Mouse (Mus musculus) gonadal fat pad, adult 2 months (tissue): ENCODE measurements around the gene Gal3st4. TPM values are rescaled to one million over a fixed set of nuclear protein-coding genes. Genes with fewer than 3 reads are reported as not detected.

ENCODE experiments used
- DNase-seq: peaks from one replicate; pipeline ENCODE4 v3.0.0-alpha.2; 2012; ENCODE audit warnings: low read depth
- polyA plus RNA-seq: library from polyadenylated mRNA; depleted of rRNA; stranded (reverse); fragments of >200 nt; gene quantifications from 2 replicates; pipeline ENCODE4 v1.2.3, GENCODE M21; 2012; rRNA removed

The Gal3st4 gene
- 29.7 and 43.1 TPM in 2 replicates for polyA plus RNA-seq

DNA sequence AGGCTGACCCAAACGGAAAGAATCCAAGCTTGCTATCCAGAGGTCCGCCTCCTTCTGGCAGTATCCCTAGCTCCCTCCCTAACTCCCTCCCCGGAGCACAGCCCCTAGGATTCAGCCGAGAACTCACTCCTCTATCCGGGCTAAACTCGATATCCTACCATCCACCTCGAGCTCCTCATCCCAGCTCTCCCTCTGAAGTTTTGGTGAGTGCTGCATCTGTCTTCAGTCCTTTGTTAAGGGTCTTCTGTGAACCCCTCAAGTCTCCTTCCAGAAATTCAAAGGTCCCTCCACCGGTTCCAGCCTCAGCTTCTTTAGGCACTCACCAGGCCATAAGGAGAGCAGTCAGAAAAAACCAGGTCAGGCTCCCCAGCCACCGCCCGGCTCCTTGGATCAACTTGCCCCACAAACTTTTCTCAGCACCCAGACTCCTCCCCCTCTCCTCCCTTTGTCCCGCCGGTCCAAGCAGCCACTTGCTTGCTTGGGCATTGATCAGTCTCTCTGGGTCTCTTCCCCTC, at the start of gene Gal3st4:
Gal3st4 (minus strand) TSS at position 432 of the 515 bp plus-strand sequence.
- DNase-seq: no peak

DNA sequence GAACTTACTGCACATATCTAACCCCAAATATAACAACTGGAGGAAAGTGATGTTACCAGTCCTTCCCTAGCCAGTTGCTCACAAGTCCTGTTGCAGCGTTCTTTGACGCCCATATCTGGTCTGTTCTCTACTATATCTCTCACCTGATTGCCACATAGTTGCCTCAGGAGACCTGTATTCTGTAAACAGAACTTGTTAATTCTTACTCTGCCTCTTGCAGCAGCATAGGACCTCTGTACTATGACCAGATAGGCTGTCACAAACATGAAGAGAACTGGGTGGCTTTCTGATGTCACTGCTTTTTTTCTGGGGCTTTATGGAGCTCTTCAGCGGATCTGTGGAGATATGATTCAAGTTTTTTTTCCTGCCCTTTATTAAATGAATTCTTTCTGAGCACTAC, 40.2 kb upstream of the Gal3st4 start:
- no peak for DNase-seq

DNA sequence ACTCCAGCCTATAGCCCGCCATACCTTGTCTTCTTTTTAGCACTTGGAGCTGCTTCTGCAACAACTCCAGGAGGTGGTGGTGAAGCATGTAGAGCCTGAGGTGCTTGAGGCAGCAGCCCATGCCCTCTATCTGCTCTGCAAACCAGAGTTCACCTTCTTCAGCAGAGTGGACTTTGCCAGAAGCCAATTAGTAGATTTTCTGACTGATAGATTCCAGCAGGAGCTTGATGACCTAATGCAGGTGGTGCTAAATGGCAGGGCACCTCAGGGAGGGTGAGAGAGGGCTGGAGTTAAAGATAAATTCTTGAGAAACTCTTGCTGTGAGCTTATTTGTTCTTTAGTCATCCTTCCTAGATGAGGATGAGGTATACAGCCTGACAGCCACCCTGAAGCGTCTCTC, 27.0 kb upstream of the Gal3st4 start:
- no peak for DNase-seq

DNA sequence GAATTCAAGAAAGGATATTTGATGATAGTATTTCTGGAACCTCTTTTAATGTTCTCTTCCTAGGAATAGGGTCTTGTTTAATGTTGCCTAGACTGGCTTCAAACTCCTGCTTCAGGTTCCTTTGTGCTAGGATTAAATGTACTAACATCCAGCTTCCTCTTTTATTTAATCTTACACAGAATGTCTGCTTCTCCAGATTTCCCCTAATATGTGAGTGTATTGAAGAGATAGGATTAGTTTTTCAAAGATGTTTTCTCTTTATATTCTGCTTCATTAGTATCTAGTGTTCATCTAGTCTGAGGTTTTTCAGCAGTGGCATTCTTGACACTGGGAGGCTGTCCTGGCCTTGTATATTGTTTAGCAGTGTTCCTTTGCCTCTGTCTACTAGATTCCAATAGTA, 21.5 kb upstream of the Gal3st4 start:
- DNase-seq: no peak

DNA sequence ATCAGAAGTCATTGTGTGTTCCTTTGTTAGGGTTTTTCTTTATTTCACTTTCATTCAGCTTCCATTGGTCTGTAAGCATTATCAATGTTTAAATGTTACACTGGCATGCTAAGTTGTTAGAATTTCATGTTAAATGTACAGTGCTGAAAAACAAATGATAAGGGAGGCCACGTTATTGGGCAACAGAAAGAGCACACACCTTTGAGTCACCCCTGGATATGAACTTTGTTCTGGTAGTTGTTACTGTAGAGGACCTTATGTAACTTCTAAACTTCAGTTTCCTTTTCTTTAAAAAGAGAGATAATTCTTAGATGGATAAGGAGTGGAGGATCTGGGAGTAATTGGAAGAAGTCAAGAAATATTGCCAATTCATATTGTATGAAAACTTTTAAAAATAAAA, 19.0 kb upstream of the Gal3st4 start:
- no peak for DNase-seq

DNA sequence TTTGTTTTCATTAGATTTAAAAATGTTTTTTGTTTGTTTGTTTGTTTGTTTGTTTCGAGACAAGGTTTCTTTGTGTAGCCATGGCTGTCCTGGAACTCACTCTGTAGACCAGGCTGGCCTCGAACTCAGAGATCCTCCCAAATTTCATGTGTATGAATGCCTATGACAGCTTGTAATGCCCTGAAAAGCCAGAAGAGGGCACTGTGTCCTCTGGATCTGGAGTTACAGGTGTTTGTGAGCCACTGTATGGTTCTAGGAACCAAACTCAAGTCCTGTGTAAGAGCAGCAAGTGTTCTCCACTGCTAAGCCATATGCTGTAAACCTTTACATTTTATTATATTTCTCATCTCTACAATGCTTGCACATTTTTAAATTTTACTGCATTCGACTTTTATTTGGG, 15.2 kb upstream of the Gal3st4 start:
- DNase-seq: no peak

DNA sequence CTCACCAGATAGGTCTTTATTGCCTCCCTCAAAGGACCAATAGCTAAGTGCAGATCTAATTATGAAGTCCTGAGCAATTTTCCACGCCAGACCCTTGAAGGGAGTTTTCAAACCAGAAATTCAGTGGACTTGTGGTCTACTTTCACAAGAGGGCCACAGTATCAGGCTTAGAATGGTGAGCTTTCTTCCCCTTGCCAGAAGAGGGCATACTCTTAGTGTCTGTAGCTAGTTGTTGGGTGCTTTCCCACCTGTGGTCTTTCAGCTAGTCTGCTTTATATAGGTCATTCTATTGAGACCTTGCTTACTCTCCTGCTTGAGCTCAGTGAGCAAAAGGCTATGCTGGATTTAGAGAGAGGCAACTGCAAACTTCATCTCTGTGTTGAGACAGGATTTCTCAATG, 10.9 kb upstream of the Gal3st4 start:
- no peak for DNase-seq

DNA sequence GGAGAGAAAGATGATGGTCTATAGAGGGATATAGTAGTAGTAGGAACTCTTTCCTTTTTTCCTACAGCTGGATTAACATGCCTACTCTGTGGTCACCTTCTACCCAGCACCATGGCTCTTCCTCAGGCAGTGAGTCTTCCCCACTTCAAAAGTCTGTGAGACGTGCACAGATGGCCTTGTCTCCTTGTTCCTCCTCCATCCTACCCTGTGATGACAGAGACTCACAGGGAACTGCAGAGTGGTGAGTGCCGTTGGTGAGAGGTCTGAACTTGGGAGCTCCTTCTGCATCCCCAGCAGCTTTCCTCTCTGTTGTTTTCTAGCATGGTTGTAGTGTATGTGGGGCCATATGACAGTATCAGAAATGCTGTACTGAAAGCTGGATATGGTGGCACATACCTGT, 9.2 kb upstream of the Gal3st4 start:
- no peak for DNase-seq

DNA sequence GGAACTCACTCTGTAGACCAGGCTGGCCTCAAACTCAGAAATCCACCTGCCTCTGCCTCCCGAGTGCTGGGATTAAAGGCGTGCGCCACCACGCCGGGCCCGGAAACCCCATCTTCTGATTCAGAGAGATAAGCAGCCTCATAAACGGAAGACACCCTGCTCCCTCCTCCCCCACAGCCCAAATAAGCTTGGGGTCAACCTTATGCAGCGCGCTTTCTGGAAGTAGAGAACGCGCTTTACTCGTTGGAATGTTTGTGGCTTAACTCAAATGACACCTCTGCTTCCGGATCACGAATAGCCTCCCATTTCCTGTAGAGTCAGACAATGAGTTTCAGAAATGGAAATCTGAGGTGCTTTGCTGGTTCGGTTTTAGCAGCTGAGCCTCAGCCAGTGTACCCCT, 8.2 kb upstream of the Gal3st4 start:
- no peak for DNase-seq

DNA sequence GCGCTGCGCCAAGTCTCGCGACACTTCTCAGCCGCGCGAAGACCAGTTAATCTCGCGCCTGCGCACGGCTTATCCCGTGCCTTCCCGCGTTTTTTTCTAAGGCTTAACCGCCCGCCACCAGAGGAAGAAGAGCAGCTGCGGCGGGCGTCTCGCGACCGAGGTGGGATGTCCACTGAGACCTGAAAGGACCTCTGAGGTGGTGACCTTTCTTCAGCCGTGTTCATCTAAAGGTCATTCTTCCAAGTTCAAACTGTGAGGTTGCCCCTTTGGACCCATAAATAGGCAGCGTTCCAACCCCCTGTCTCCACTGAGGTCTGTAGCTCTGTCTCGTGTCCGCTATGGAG, 7.8 kb upstream of the Gal3st4 start:
- no peak for DNase-seq

DNA sequence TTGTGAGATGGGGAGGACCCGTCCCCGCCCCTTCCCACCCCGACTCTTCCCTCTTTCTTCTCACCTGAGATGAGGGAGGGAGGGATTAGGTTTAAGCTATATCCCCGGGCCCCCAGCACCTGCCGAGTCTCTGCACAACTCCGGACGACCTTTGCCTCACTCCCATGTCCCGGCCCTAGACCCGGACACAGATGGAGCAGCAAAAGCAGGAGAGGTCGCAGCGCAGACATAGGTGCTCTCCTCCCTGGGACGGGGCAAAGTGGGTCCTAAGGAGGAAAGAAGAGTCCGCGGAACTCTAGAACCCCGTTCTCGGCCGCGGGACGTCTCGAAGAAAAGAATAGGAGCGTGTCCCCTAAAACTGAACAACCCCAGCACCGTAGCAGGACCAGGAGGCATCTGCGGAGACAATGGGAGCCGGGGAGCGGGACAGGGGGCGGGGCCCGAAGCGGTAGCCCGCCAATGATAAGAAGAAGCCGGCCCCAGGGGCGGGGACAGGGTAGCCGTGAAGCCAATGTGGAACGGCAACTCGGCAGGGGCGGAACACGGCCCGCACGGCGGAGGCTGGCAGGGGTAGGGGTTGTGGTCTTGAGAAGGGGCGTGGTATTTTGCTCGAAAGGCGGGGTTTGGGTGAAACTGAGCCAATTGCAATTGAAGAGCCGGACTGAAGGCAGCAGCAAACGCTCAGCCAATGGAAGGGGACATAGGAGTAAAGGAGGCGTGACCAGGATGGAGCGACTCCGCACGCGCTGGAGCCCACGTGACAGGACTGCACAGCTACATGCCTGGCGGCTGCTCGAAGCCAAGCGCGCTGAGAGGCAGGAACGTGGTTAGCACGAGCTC, 7.2 kb upstream of the Gal3st4 start, which contains the start of the genes Gm43720, Gpc2 and Stag3:
Gm43720 (minus strand) TSS at position 374 of the 840 bp plus-strand sequence.
Gpc2 (minus strand) TSS at position 421 of the 840 bp plus-strand sequence.
Stag3 (plus strand) TSS at position 656 of the 840 bp plus-strand sequence.
- DNase-seq: peak; percentile 70

DNA sequence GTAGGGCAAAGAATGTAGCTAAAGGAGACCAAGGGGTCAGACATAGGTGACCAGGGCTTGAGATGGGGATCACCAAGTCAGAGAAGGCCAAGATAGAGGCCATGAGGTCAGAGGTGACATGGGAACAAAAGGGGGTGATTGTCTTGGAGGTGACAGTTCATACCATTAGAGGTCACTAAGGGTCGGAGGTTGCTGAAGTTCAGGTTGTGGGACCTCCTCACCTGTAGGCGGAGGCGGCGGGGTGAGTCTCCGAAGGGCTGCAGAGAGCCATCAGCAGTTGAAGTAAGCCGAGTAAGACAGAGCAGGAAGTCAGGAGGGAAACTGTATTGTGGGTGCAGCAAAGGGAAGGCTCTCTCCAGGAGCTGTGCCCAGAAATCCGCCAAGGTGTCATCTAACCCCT, 5.4 kb upstream of the Gal3st4 start:
- no peak for DNase-seq

DNA sequence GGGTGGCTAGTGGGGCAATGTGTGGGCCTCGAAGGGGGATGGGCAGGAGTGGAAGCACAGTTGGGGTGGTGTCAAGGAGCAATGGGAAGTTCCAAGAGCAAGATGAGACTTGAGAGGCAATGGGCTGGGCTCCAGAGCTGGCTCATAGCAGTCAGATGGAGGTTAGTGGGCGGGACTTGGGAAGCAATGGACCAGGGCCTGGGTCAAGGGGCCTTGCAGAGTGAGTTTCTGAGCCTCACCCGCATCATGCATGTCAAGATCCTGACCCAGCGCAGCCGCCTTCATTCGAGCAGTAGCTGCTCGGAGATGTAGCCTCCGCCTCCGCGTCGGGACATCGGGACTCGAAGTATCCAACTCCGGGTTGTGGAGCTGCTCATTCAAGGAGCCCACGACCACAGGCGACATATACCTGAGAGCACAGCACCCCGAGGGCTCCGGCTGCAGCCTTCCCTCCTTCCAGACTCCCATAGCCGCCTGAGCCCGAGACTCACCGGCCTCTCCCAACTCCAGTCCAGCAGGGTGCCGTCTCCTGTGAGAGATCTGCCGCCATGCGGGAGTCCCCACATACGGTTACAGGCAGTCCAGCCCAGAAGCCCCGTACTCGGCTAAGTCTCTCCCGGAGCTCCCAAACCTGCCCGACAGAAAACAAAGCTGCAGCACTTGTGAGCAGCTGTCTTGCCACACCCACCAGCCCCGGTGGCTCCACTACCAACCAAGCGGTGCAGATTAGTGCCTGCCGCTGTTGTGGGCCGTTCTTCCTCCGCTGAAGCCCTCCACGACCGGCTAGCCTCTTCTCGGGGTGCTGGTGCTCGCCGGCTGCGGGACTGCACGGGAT, 2.8 kb upstream of the Gal3st4 start:
- DNase-seq: no peak

DNA sequence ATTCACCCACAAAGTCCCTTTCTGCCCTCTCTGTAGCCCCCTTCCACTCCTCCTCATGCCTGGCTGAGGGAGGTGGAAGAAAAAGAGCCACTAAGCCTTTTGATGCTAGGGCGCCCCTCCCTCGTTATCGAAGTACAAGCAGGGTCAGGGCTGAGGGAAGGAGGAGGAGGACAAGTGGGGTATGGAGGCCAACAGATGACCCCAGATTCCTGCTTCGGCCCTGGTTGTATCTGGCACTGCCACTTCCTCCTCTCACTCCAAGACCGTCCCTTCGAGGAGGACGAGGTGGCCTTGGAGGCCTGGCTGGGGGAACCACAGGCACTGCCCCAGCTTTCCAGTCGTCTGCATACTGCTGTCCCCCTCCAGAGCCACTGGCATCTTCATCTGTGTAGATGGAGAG, 1.5 kb upstream of the Gal3st4 start:
- DNase-seq: no peak

DNA sequence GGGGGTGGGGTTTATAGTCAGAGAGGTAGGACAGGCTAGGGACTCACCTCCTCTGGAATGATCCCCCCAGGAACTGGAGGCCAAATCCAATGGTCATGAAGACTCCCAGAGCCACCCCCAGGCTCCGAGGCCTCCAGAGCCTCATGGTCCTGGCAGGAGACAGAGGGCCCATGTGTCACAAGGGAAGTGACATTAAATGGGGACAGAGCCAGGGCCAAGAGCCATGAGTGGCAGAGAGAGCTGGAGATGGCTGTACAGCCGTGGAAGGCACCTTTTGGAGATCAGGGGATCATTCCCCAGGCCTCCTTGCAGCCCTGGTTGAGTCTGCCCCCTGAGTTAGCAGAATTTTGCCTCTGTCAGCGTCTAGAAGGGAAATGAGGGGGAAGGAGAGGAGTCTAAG, 1.4 kb downstream of the Gal3st4 start:
- no peak for DNase-seq

DNA sequence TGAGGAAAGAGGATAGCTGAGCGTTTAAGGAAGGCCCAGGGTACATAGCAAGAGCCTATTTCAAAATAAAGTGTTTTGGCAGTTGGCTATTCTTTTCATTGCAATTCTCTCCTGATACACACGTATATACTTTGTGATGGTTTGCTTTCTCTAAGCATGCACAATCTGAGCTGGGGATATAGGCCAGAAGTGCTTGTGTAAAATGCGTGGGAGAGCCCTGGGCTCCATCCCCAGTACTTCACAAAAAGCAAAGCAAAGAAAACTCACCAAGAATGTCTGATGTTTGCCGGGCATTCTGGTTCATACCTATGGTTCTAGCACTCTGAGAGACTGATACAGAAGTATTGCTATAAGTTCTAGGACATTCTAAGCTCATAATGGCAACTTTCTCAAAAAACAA, 3.7 kb downstream of the Gal3st4 start:
- DNase-seq: no peak

DNA sequence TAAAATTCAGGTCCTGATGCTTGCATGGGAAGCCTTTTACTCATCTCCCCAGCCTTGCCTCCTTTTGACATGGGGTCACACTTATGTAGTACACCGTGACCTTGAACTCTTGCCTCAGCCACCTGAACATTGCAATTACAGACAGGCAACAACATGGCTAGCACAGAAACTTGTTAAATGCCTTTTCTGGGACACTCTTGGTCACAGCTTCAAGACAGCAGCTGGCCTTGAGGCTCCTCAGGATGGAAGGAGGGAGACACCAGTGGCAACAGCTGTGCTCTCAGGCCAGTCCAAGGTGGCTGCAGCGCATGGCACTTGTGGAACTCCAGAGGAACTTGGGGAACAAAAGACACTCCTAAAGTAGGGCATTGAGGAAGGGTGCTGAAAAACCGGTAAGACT, 5.5 kb downstream of the Gal3st4 start:
- no peak for DNase-seq

DNA sequence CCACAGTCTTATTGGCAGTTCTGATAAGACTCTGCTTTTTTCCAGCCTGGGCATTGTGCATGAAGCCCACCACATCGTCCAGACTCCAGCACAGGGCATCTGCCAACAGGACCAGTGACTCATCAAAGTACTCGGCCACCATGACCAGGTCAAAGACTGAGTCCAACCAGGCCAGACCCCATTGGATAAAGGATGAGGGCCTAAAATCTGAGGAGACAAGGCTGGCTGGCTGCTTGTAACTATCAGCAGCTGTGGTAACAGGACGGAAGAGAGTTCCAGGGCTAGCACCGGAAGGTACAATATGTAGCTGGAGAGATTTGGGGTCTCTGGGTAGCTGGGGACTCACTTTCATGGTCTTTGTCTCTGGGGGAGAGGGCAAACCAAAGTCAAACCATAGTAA, 6.9 kb downstream of the Gal3st4 start:
- DNase-seq: no peak

DNA sequence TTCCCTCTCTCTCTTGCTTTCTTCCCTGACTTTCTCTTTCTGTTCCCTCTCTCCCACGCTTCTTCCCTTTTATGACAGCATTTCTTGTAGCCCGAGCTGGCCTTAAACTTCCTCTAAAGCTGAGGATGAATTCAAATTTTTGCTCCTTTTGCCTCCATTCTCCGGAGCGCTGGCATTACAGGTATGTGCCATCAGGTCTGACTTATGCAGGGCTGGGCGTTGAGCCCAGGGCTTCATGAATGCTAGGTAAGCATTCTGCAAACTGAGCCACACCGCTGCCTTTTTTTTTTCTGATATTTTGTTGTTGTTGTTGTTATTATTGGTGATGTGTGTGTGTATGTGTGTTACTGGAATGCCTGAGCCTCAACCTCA, 8.4 kb downstream of the Gal3st4 start:
- DNase-seq: no peak

DNA sequence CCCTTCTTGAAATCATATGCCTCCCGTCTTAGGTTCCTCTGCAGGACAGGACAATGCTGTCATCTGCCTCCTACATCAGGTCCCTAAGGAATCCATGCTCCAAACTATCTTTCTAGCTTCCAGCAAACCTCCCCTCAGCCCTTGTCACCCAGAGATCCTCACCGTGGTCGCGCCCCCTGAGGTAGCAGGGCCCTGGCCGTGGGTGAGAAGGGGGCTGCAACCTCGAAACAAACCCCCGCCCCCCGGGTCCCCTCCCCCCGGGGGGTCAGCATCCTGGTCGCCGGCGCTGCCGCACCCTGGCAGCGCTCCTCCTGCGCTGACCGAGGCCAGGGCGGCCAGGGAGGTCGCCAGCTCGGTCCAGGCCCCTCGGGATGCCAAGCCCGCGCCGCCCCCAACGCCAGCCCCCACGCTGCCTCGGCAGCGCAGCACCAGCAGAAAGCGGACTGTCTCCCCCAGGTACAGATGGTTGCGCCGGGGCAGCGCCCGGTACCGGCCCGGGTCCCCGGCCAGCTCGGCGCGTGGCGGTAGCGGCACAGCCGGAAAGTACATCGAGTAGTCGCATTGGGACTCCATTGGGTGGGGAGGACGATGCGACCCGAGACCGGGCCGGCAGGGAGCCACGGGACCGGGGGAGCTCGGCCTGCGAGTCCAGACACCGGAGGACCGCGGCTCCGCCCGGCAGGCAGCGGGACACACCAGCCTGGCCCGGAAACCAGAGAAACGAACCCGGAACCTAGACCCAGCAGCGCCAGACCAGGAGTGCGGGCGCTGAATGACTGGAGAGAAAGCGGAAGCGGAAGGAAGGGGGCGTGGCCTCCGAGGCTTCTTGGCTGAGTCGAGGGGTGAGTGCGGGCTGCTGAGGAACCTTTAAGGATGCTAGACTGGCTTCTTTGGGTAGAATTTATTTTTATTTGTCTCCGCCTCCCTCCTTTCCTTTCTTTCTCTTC, 9.1 kb downstream of the Gal3st4 start, which contains the start of gene BC037034:
BC037034 (minus strand) TSS at position 774 of the 947 bp plus-strand sequence.
- DNase-seq: peak; percentile 31

DNA sequence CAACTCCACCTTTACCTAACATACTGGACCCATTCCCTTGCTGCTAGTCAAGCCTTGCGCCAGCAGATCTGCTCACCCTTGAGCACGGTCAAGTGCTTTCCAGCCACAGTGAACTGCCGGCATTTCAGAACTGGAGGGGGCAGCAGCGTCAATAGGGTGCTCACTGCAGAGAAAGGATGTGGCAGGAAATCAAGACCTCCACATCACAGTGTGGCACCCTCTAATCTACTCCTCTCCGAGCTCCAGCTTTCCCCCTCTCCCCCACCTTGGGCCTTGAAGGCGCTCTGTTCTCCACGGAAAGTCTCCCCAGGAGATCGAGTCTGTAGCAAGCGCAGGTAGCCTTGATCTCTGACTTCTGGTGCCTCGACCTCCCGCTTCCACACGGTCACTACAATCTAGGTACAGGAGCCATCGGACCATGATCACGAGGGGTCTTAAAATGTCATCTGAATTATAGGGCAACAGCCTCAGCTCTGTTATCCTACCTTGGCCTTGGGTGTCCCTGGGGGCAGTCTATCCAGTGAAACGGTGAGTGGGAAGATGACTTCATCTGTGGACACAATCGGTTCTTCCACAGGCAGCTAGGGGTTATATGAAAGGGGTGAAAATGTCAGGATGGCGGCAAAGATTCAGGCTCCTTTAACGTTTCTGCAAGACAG, 9.9 kb downstream of the Gal3st4 start:
- no peak for DNase-seq
